8 mouse cellular contexts compared by ENCODE assay signal in genomic region chr7:16491759-16492158, GRCm38 (mm10). TPM values are rescaled to one million over a fixed set of nuclear protein-coding genes. Genes with fewer than 3 reads are reported as not detected.
A peak's percentile ranks its signal among the peaks of the same experiment; 100 is the strongest.
DNase-seq lines count a peak whose midpoint lies in the region; ATAC-seq and TF ChIP-seq lines count a peak whose summit lies in the region.

No protein-coding gene starts in this region.

- H3K27me3 ChIP-seq in hindbrain, embryonic 11.5 days (ENCODE audit: control insufficient read depth, insufficient read depth, low read length) = no peaks in the 10 kb centered on the region

- peak; percentile 94 for TF ChIP-seq CTCF in brain, embryonic 14.5 days (IDR thresholded peaks at IDR 0.05; ENCODE audit: borderline replicate concordance, extremely low read depth, insufficient read depth, insufficient read length)

- no peaks in the 10 kb centered on the region for H3K9me3 ChIP-seq in hindbrain, embryonic 11.5 days (ENCODE audit: control insufficient read depth, low read length)

- TF ChIP-seq POLR2A in brain, embryonic 14.5 days (IDR thresholded peaks at IDR 0.05; ENCODE audit: borderline replicate concordance, extremely low read depth, insufficient read depth, insufficient read length, poor library complexity, severe bottlenecking) = no peak

- WGBS in hindbrain, embryonic 11.5 days = 33% methylated on average over 3 of the region's 3 CpGs

- peak; percentile 53 for DNase-seq in MN1 (ENCODE audit: low spot score)
- DNase-seq in brain, embryonic 14.5 days (ENCODE audit: low read depth) = peak; percentile 71
- peak; percentile 72 for DNase-seq in hindbrain, embryonic 11.5 days (ENCODE audit: low spot score)
- DNase-seq in layer of hippocampus, postnatal 10 days (ENCODE audit: low spot score in 2 of 2) = peak; percentile 66 to 77
- peak; percentile 60 for DNase-seq in right cerebral cortex, postnatal 14 days
- DNase-seq in yolk sac, embryonic 10.5 days (ENCODE audit: low spot score) = peak; percentile 44

- no peak overlapping the region for H3K4me3 ChIP-seq in hindbrain, embryonic 11.5 days (ENCODE audit: low read depth, low read length)

- H3K27ac ChIP-seq in hindbrain, embryonic 11.5 days (ENCODE audit: low read depth, low read length) = no peak overlapping the region

- peaks cover 3% of the 10 kb centered on the region; the same call in 1 of the 2 replicates for H3K36me3 ChIP-seq in hindbrain, embryonic 11.5 days (ENCODE audit: control insufficient read depth, insufficient read depth, low read length)

- no peaks in the 10 kb centered on the region for H3K4me1 ChIP-seq in hindbrain, embryonic 11.5 days (replicated peaks; ENCODE audit: control insufficient read depth, insufficient read depth, low read length)

- H3K4me2 ChIP-seq in hindbrain, embryonic 11.5 days (replicated peaks; ENCODE audit: low read depth, low read length) = no peak overlapping the region

- peak; percentile 77 for ATAC-seq in erythroblast, adult 5-6 weeks (replicated peaks; ENCODE audit: low FRiP score, poor library complexity, severe bottlenecking)
- ATAC-seq in hindbrain, embryonic 11.5 days (ENCODE audit: low FRiP score) = peak; percentile 38; the same call in 1 of the 2 replicates
- ATAC-seq in megakaryocyte, adult 5-6 weeks (ENCODE audit: poor library complexity, severe bottlenecking) = peak; percentile 85

- H3K9ac ChIP-seq in hindbrain, embryonic 11.5 days (ENCODE audit: low read depth, low read length) = no peak overlapping the region

RNA-seq across cellular contexts. Expression of gene Npas1, which starts 14.2 kb away (rescaled TPM):
- 4.6 and 5.1 TPM in 2 replicates for polyA plus RNA-seq in brain, embryonic 14.5 days (2012; rRNA removed)
- total RNA-seq in erythroblast, adult 5-6 weeks (2015; ENCODE audit: low replicate concordance) = not detected in 2 replicates
- total RNA-seq in erythroblast, adult 5-6 weeks (2017; ENCODE audit: low replicate concordance) = not detected in 2 replicates
- polyA plus RNA-seq in hindbrain, embryonic 11.5 days (2014; fragmentation: Nextera tagmentation; extraction: Ambion mirVana) = 0.14 and 0.34 TPM in 2 replicates
- 10 to 100 TPM; 20.8 to 23.8 TPM for total RNA-seq in layer of hippocampus, postnatal 10 days (2021)
- not detected in 2 replicates for total RNA-seq in megakaryocyte, adult 5-6 weeks (2015)
- not detected in 2 replicates for total RNA-seq in megakaryocyte, adult 5-6 weeks (2017)

RNA-seq across cellular contexts. Expression of gene Tmem160, which starts 39.2 kb away (rescaled TPM):
- polyA plus RNA-seq in brain, embryonic 14.5 days (2012; rRNA removed) = 52.5 and 69.0 TPM in 2 replicates
- 8.2 TPM in 1 of 2 replicates, not detected in the other for total RNA-seq in erythroblast, adult 5-6 weeks (2015; ENCODE audit: low replicate concordance)
- total RNA-seq in erythroblast, adult 5-6 weeks (2017; ENCODE audit: low replicate concordance) = 4.6 and 6.1 TPM in 2 replicates
- 51.4 and 56.5 TPM in 2 replicates for polyA plus RNA-seq in hindbrain, embryonic 11.5 days (2014; fragmentation: Nextera tagmentation; extraction: Ambion mirVana)
- 100 to 1,000 TPM in 1 of 2 experiments, 10 to 100 TPM in 1; 86.4 to 103 TPM for total RNA-seq in layer of hippocampus, postnatal 10 days (2021)
- 24.2 and 33.1 TPM in 2 replicates for total RNA-seq in megakaryocyte, adult 5-6 weeks (2015)
- 10.7 and 12.8 TPM in 2 replicates for total RNA-seq in megakaryocyte, adult 5-6 weeks (2017)

Comparison
In these comparisons a context has a peak if more than half of its experiments do, and no peak if none do; other contexts are left out.
1. RNA of gene Npas1, which starts 14.2 kb away (total RNA-seq): 20.8 to 23.8 TPM in layer of hippocampus, postnatal 10 days; not detected in erythroblast, adult 5-6 weeks and not detected in megakaryocyte, adult 5-6 weeks; every median in the first group is over 10 times any median in the second.
2. Peak in every context shown above with its lines, with median percentiles within 50 percentile points of each other: DNase-seq and ATAC-seq.